Comparison of ENCODE assay signal across 8 mouse cellular contexts in the genomic region with DNA sequence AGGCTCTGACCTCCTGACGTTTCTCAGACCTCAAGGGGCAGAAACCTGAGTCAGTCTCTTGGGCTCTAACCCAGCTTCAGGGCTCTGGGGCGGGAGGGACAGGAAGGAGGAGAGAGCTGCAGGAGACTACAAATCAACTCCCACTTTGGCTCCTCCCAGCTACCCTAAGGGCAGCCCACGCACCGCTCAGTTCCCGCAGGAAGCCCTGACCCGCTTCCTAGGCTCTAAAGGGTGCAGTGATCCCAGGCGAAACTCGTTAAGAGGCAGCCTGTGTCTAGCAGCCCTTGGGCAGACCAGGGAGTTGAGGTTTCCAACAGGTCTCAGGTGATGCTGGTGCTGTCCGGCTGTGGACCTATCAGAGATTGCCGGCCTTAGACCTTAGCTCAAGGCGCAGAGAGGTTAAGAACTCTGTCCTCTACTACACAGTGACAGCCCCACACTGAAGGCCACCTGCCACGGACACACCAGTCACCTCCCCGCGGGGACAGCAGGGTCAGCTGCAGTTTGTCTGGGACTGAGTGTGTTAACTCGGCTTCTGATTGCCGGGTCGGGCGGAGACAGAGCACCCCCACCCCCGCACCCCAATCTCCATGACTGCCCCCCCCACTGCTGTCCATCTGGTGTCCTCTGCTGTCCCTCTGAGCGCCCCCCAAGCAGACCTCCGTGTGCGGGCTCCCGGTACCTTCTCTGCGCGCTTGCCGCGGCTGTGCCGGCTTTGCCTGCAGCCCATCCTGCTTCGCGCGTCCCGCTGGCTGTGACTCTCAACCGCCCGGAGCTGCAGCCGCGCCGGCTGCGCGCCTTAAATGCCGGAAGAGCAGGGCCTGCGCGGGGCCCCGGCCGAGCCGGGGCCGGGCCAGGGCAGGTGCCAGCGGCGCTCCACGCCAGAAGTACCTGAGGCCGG. TPM values are rescaled to one million over a fixed set of nuclear protein-coding genes. Genes with fewer than 3 reads are reported as not detected.
DNase-seq lines count a peak whose midpoint lies in the region; ATAC-seq and TF ChIP-seq lines count a peak whose summit lies in the region.

TSS of gene Ccdc69 (minus strand) at position 801 of the 901 bp plus-strand sequence.

- no peak for TF ChIP-seq CTCF in bone marrow, adult 2 months (IDR thresholded peaks at IDR 0.05; ENCODE audit: control insufficient read depth, insufficient read depth, low read length)
- no peak for TF ChIP-seq CTCF in heart, postnatal 0 days (IDR thresholded peaks at IDR 0.05; ENCODE audit: low read depth)

- peak within 1 kb of the TSS; percentile 85 for H3K27ac ChIP-seq in bone marrow, adult 2 months (ENCODE audit: control insufficient read depth, insufficient read depth, low read depth, low read length, poor library complexity)
- H3K27ac ChIP-seq in heart, postnatal 0 days (ENCODE audit: low read depth) = peak within 1 kb of the TSS; percentile 95

- WGBS in bone marrow, adult 2 months = under 1% methylated on average over 50 of the region's 50 CpGs
- WGBS in heart, postnatal 0 days = under 1% methylated on average over 49 of the region's 50 CpGs

- peaks cover 16% of the 10 kb centered on the region for H3K27me3 ChIP-seq in erythroblast, embryonic 14.5 days (ENCODE audit: control insufficient read depth)
- H3K27me3 ChIP-seq in heart, postnatal 0 days (ENCODE audit: control insufficient read depth, insufficient read depth, low read length) = no peaks in the 10 kb centered on the region

- H3K9me3 ChIP-seq in erythroblast, embryonic 14.5 days (ENCODE audit: control insufficient read depth, low read length) = no peaks in the 10 kb centered on the region
- H3K9me3 ChIP-seq in heart, postnatal 0 days (replicated peaks; ENCODE audit: control insufficient read depth, low read length) = peaks cover 3% of the 10 kb centered on the region; the same call in 1 of the 2 replicates

- TF ChIP-seq EP300 in heart, postnatal 0 days (IDR thresholded peaks at IDR 0.05; ENCODE audit: low read depth) = no peak

- TF ChIP-seq POLR2A in bone marrow, adult 2 months (IDR thresholded peaks at IDR 0.05; ENCODE audit: borderline replicate concordance, control insufficient read depth, low read depth, low read length) = peak; percentile 67; the same call in 1 of the 2 replicates

- no peaks in the 10 kb centered on the region for H3K36me3 ChIP-seq in erythroblast, embryonic 14.5 days (ENCODE audit: control insufficient read depth)
- H3K36me3 ChIP-seq in heart, postnatal 0 days (replicated peaks; ENCODE audit: control insufficient read depth, insufficient read depth, low read length) = no peaks in the 10 kb centered on the region

- peak within 1 kb of the TSS; percentile 89 for H3K4me2 ChIP-seq in heart, postnatal 0 days (ENCODE audit: low read depth, low read length)

- peaks cover 7% of the 10 kb centered on the region for H3K4me1 ChIP-seq in bone marrow, adult 2 months (ENCODE audit: control insufficient read depth, insufficient read depth, low read length)
- peaks cover 2% of the 10 kb centered on the region for H3K4me1 ChIP-seq in erythroblast, embryonic 14.5 days (ENCODE audit: control insufficient read depth)
- peaks cover 45% of the 10 kb centered on the region for H3K4me1 ChIP-seq in heart, postnatal 0 days (ENCODE audit: control insufficient read depth, insufficient read depth)

- peak; percentile 56 to 63 for DNase-seq in CD8-positive naive resting alpha-beta T cell, adult 2 months (ENCODE audit: low read depth in 2 of 2, low spot score in 2 of 2)
- peak; percentile 83 for DNase-seq in heart, postnatal 0 days (ENCODE audit: low spot score)
- peak; percentile 53 to 70 for DNase-seq in kidney, postnatal 25 days
- DNase-seq in retina, postnatal 7 days (ENCODE audit: low read depth, low spot score) = peak; percentile 23
- peak; percentile 61 for DNase-seq in urinary bladder, postnatal 14 days (ENCODE audit: low spot score)

- peak within 1 kb of the TSS; percentile 66 for H3K9ac ChIP-seq in heart, postnatal 0 days (replicated peaks; ENCODE audit: low read depth, low read length)

- H3K4me3 ChIP-seq in bone marrow, adult 2 months (replicated peaks; ENCODE audit: control insufficient read depth, low read depth, low read length) = peak within 1 kb of the TSS; percentile 78
- H3K4me3 ChIP-seq in erythroblast, embryonic 14.5 days (replicated peaks) = peak within 1 kb of the TSS; percentile 50
- H3K4me3 ChIP-seq in heart, postnatal 0 days (ENCODE audit: low read depth, low read length) = peak within 1 kb of the TSS; percentile 54

- ATAC-seq in heart, postnatal 0 days (ENCODE audit: insufficient read depth, low read depth) = peak; percentile 83
- peak; percentile 85 for ATAC-seq in megakaryocyte, adult 5-6 weeks (ENCODE audit: poor library complexity, severe bottlenecking)

RNA-seq across cellular contexts. Expression of gene Ccdc69, which starts in this region (rescaled TPM):
- 2.8 and 7.7 TPM in 2 replicates for polyA plus RNA-seq in bone marrow, adult 2 months (2011; ENCODE audit: insufficient read depth, insufficient read length, low replicate concordance, missing spikeins)
- polyA plus RNA-seq in erythroblast, embryonic 14.5 days (2012) = not detected in 2 replicates
- 17.6 and 22.2 TPM in 2 replicates for total RNA-seq in heart, postnatal 0 days (2014; rRNA removed; ENCODE audit: low replicate concordance)
- 22.0 and 22.3 TPM in 2 replicates for polyA plus RNA-seq in heart, postnatal 0 days (2015; fragmentation: Nextera tagmentation; extraction: Ambion mirVana)
- total RNA-seq in megakaryocyte, adult 5-6 weeks (2015) = 35.5 and 36.2 TPM in 2 replicates
- 32.6 and 35.6 TPM in 2 replicates for total RNA-seq in megakaryocyte, adult 5-6 weeks (2017)

Comparison
In these comparisons a context has a peak if more than half of its experiments do, and no peak if none do; other contexts are left out.
1. Peak in every context shown above with its lines: DNase-seq, ATAC-seq, H3K4me3 ChIP-seq and H3K27ac ChIP-seq.
2. DNase-seq: peak in every context shown above with its lines; median percentile 83 in heart, postnatal 0 days; 62 in kidney, postnatal 25 days; 61 in urinary bladder, postnatal 14 days; 60 in CD8-positive naive resting alpha-beta T cell, adult 2 months; 23 in retina, postnatal 7 days.